Mouse (Mus musculus): ENCODE data around the gene Dnhd1. TPM values are rescaled to one million over a fixed set of nuclear protein-coding genes. Genes with fewer than 3 reads are reported as not detected.

Dnhd1 gene
- polyA plus RNA-seq, 1 experiment from 2014 or later: 0.91 TPM

DNA sequence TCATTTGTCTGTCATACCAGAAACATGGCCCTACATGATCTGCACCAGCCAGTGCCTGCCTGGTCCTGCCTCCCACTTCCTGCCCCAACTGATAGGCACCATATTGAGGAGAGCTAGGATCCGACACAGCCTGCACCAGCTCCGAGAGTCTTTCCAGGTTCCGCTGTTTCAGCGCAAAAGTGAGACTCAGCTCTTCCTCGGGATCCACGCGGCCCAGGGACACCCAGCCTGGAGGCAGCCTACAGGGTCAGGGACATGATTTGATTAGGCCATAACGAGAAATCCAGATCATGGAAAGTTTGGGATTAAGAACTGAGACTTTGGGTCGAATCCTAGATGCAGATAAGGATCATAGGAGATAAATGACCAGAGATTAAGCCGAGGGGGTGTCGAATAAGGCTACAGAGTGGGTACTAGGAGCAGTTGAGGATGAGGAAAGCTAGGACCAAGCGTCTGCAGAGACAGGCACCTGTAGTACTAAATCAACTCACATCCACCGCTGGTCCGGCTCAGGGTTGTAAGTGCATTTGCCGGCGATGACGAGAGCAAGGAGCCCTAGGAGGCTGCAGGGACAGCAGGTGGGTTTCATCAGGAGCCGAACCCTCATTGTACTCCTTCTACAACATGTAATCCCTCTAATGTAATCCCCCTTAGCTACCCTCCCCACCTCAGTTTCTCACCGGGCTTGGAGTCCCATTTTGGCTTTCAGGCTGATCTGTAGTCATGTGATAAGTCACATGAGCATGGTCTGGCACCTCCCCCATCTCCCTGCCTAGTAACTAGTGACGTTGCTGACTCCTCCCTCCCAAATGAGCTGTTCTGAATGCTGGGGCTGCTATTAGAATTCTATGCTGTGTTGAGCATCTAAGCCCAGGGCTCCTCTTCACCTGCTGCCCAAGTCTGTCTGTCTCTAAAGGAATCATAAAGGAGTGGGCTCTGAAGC, 101.1 kb downstream of the Dnhd1 start, which contains the start of gene Tpp1:
Tpp1 (minus strand) TSS at position 745 of the 943 bp plus-strand sequence.
- Histone ChIP-seq H3K4me3 (replicated peaks; ENCODE audit: low read depth, low read length) (peak within 1 kb of the TSS; percentile 68), H3K27me3 (ENCODE audit: insufficient read depth, low read length) (no peaks in the 10 kb centered on the region), H3K9ac (ENCODE audit: low read depth, low read length) (peak within 1 kb of the TSS; percentile 64), H3K9me3 (replicated peaks; ENCODE audit: low read length) (no peaks in the 10 kb centered on the region), H3K36me3 (ENCODE audit: insufficient read depth, low read length) (peaks cover 10% of the 10 kb centered on the region; the same call in 1 of the 2 replicates), H3K4me1 (replicated peaks; ENCODE audit: insufficient read depth, low read length) (peaks cover 3% of the 10 kb centered on the region; the same call in 1 of the 2 replicates), H3K4me2 (ENCODE audit: low read length) (peak within 1 kb of the TSS; percentile 92), H3K27ac (peak within 1 kb of the TSS; percentile 50; the same call in 1 of the 2 replicates)
- WGBS: 18% methylated on average over 20 of the region's 20 CpGs
- peak; percentile 97 for DNase-seq (ENCODE audit: low spot score)
- no peak for TF ChIP-seq CTCF (IDR thresholded peaks at IDR 0.05; ENCODE audit: low read depth)
- ATAC-seq (replicated peaks; ENCODE audit: low FRiP score, low read depth): peak; percentile 94

DNA sequence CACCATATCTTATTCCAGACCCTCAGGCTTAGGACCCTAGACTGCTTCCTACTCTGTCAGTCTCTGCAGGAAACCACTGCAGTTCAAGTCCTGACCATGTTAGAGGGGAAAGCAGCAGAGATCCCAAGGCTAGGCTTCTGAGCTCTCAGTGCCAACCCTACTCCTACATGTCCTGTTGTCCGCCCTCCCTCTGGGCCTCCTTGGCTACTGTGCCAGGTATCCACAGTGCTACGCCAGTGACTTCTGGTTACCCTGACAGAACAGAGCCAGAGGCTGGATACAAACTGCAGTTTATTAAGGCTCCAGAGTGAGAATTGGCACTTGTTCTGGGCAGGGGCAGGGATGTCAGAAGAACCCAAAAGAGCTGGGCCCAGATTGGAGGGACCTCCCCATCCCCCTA, 102.1 kb downstream of the Dnhd1 start:
- no peak for DNase-seq (ENCODE audit: low spot score)
- Histone ChIP-seq H3K9ac (ENCODE audit: low read depth, low read length) (no peak overlapping the region), H3K36me3 (ENCODE audit: insufficient read depth, low read length) (peaks cover 11% of the 10 kb centered on the region; the same call in 1 of the 2 replicates), H3K27me3 (ENCODE audit: insufficient read depth, low read length) (no peaks in the 10 kb centered on the region), H3K27ac (no peak overlapping the region), H3K4me3 (replicated peaks; ENCODE audit: low read depth, low read length) (no peak overlapping the region), H3K4me1 (replicated peaks; ENCODE audit: insufficient read depth, low read length) (peaks cover 3% of the 10 kb centered on the region; the same call in 1 of the 2 replicates), H3K4me2 (ENCODE audit: low read length) (no peak overlapping the region), H3K9me3 (replicated peaks; ENCODE audit: low read length) (no peaks in the 10 kb centered on the region)
- ATAC-seq (replicated peaks; ENCODE audit: low FRiP score, low read depth): peak; percentile 16; the same call in 1 of the 2 replicates
- no peak for TF ChIP-seq CTCF (IDR thresholded peaks at IDR 0.05; ENCODE audit: low read depth)
- 96% methylated on average over 2 of the region's 2 CpGs for WGBS

DNA sequence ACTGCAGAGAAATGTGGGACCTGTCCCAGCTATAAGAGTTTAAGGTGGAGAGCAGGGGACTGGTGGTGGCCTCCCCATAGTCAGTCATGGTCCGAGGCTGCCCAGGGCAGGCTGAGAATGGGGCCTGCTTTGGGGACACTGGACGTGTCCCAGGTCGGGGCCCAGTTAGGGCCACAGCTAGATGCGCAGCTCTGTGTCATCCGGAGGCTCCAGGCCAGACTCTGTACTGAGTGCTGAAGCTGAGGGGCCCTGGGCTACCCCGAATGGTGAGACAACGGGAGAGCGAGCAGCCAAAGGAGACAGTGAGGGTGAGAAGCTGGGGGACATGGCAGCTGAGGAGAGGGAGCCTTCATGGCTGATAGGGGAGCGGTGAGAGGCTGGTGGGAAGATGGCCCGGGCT, 102.7 kb downstream of the Dnhd1 start:
- 93% methylated on average over 10 of the region's 10 CpGs for WGBS

DNA sequence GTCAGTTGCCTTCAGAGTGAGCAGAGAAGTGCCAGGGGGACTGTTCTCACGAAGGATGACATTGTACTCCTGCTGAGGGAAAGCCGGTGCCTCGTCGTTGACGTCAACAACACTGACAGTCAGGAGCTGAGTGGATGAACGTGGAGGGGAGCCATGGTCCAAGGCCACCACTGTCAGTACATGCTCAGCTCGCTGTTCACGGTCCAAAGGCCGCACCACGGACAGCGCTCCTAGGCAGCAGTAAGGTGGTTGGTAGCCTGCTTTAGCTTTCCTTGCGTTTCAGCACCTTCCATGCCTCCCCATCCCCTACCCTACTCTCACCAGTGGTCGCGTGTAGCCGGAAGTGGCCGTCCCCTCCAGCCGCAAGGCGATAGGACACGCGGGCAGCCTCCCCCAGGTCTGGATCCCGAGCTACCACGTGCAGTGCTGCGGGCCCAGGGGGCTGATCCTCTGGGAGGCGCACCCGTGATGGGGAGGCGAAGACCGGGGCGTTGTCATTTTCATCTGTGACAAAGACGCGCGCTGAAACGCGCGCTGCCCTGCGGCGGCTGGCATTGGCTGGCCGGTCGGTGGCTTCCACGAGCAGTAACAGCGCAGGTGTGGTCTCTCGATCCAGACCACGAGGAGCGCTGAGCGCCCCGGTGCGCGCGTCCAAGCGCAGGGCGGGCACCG, 111.3 kb downstream of the Dnhd1 start:
- WGBS: 50% methylated on average over 51 of the region's 51 CpGs
- peak overlapping the region; percentile 27 for H3K4me2 ChIP-seq (ENCODE audit: low read length)

More for the DNA sequence above, 102.7 kb downstream of the Dnhd1 start:
- peaks cover 3% of the 10 kb centered on the region; the same call in 1 of the 2 replicates for H3K4me1 ChIP-seq (replicated peaks; ENCODE audit: insufficient read depth, low read length)
- H3K27ac ChIP-seq: no peak overlapping the region
- no peak for DNase-seq (ENCODE audit: low spot score)
- peaks cover 11% of the 10 kb centered on the region; the same call in 1 of the 2 replicates for H3K36me3 ChIP-seq (ENCODE audit: insufficient read depth, low read length)
- ATAC-seq (replicated peaks; ENCODE audit: low FRiP score, low read depth): no peak
- no peaks in the 10 kb centered on the region for H3K9me3 ChIP-seq (replicated peaks; ENCODE audit: low read length)
- no peak overlapping the region for H3K4me2 ChIP-seq (ENCODE audit: low read length)
- H3K27me3 ChIP-seq (ENCODE audit: insufficient read depth, low read length): no peaks in the 10 kb centered on the region
- no peak overlapping the region for H3K9ac ChIP-seq (ENCODE audit: low read depth, low read length)
- no peak overlapping the region for H3K4me3 ChIP-seq (replicated peaks; ENCODE audit: low read depth, low read length)
- no peak for TF ChIP-seq CTCF (IDR thresholded peaks at IDR 0.05; ENCODE audit: low read depth)

DNA sequence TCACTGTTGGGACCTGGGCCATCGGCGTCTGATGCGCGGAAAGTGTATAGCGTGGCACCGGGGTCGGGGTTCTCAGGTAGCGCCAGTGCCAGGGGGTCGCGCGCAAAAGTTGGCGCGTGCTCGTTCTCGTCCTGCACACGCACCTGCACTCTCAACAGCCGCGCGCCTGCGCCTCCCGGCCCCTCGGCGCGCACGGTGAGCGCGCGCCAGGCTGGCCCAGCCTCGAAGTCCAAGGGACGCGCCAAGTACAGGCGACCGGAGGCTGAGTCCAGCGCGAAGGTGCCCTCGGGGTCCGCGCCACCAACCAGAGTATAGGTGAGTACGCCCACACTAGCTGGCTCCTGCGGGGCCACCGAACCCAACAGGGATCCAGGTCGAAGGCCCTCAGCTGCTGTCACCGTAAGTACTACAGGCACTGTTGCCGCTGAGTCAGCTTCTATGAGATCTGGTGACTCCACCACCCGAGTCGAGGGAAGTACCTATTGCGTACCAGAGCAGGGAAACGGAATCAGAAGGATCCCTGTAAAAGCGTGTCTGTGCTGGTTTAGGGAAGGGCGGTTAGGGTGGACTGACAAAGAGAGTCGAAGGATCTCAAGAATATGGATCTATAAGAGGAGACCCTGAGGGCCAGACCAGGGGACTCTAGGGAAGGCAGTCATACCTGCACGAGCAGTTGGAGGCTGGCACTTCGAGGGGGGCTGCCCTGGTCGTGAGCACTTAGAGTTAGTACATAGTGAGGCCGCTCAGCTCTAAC, 112.1 kb downstream of the Dnhd1 start:
- no peak for TF ChIP-seq CTCF (IDR thresholded peaks at IDR 0.05; ENCODE audit: low read depth)
- Histone ChIP-seq H3K36me3 (ENCODE audit: insufficient read depth, low read length) (peaks cover 31% of the 10 kb centered on the region), H3K4me3 (replicated peaks; ENCODE audit: low read depth, low read length) (no peak overlapping the region), H3K9ac (ENCODE audit: low read depth, low read length) (no peak overlapping the region), H3K9me3 (replicated peaks; ENCODE audit: low read length) (no peaks in the 10 kb centered on the region), H3K27me3 (ENCODE audit: insufficient read depth, low read length) (no peaks in the 10 kb centered on the region), H3K4me2 (ENCODE audit: low read length) (peak overlapping the region; percentile 27), H3K4me1 (replicated peaks; ENCODE audit: insufficient read depth, low read length) (0 out of 2 replicates have a peak, but pooled peaks cover 3% of the 10 kb centered on the region), H3K27ac (no peak overlapping the region)
- DNase-seq (ENCODE audit: low spot score) (no peak), ATAC-seq (replicated peaks; ENCODE audit: low FRiP score, low read depth) (no peak)
- WGBS: 61% methylated on average over 55 of the region's 55 CpGs

More for the DNA sequence above, 111.3 kb downstream of the Dnhd1 start:
- H3K4me3 ChIP-seq (replicated peaks; ENCODE audit: low read depth, low read length): no peak overlapping the region
- TF ChIP-seq CTCF (IDR thresholded peaks at IDR 0.05; ENCODE audit: low read depth): no peak
- no peak overlapping the region for H3K9ac ChIP-seq (ENCODE audit: low read depth, low read length)
- no peak overlapping the region for H3K27ac ChIP-seq
- no peak for DNase-seq (ENCODE audit: low spot score)
- H3K27me3 ChIP-seq (ENCODE audit: insufficient read depth, low read length): no peaks in the 10 kb centered on the region
- H3K36me3 ChIP-seq (ENCODE audit: insufficient read depth, low read length): peaks cover 31% of the 10 kb centered on the region
- H3K4me1 ChIP-seq (replicated peaks; ENCODE audit: insufficient read depth, low read length): no peaks in the 10 kb centered on the region
- 0 out of 2 replicates have a peak, but pooled peaks have one; percentile 16 for ATAC-seq (replicated peaks; ENCODE audit: low FRiP score, low read depth)
- H3K9me3 ChIP-seq (replicated peaks; ENCODE audit: low read length): no peaks in the 10 kb centered on the region
